Mouse (Mus musculus) monocyte, adult 5-6 weeks (primary cell): Measurements from ENCODE around the gene Arl6. TPM values are rescaled to one million over a fixed set of nuclear protein-coding genes. Genes with fewer than 3 reads are reported as not detected.

ENCODE experiments used
- ATAC-seq: fragments of 153-309, 156-312 bp; replicated peaks from 2 replicates; pipeline ENCODE4 v1.8.0; 2017; ENCODE audit warnings: mild to moderate bottlenecking; ENCODE audit not compliant: low TSS enrichment, insufficient number of reproducible peaks, severe bottlenecking, poor library complexity, low FRiP score
- total RNA-seq: library from RNA; stranded (forward); fragments of 200-1000, 200-491, 200-594 nt; gene quantifications from 3 replicates; pipeline ENCODE4 v1.2.3, GENCODE M21; 2017

Arl6 gene
- total RNA-seq, 1 experiment from 2014 or later, result 0.38 TPM

DNA sequence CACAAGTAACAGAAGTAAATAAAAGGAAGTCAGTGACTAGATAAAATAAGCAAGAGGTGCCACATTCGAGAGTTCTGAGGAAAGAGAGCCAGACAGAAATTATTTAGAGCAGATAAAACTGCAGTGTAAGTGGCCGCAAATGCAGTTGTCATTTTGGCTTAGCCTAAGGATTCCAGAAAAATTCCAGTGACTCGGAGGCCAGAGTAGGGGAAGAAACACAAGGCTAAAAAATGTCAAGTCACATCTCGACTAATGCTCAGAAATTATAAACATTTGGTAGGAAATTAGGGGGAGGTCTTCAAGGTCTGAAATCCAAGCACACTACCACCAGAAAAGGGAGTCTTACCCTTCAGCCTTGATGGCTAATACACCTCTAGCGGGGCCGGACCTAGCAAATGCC is 48.4 kb downstream of the Arl6 start:
- no peak for ATAC-seq

DNA sequence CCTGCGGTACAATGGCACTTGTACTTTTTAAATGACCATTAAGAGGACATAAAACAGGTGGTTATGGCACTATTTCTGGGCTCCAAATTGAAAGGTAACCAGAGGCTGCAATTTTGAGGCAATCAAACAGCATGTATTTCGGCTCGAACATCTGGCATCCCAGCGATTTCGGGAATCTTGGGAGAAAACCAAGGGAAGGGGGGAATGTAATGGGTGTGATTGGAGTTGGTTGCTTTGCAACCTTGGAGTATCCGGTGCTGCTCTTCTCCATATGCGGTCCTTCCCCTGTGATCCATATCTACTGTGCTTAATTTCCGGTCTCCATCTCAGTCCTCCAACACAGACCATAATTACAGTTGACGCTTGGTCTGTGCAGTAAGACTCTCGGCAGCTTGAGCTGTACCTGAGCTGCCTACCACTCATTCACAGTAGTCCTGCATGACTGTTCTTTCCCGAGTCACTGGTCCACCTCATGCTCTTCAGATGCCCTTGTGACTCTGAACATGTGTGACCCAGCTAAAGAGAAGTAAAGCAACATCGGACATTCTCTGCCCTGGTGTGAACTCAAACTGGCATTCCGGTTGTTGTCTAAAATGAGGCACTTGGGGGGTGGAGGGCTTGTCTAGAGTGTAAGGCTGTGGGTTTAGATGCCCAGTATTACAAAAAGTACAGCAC is 50.7 kb downstream of the Arl6 start:
- ATAC-seq, result no peak

DNA sequence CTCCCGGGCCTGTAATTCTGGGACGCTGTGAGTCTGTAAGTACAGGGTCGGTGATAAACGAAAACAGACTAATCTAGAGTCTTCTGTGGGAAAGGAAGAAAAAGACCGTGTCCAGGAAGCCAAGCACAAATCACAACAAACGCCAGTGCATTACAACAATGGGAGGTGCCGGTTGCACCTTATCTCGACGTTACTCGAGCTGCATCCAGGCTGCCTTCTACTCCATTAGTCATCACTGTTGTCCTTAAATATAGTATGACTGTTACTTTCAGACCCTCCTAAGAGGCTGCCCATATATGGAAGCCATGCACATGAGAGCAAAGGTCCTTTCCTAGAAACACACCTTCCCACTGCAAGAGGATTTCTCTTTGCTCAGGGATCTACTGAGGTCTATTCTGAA is 51.4 kb downstream of the Arl6 start:
- ATAC-seq, result no peak

DNA sequence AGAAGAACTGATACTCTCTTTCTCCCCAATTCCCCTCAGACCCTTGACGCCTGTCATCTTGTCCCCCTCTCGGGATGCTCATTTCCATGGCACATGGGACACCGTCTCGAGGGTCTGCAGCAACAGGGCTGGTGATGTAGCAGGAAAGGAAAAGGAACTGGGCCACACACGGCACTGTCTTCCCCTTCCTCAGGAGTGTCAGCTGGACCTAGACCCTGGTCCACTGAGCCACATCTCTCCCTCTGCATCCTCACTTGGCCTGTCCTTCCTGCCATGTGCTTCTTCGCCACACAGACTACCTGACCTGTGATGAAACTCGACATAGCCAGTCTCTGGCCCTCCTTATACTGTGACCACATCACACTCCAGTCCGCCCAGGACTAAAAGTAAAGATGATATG is 52.3 kb downstream of the Arl6 start:
- ATAC-seq, result no peak

DNA sequence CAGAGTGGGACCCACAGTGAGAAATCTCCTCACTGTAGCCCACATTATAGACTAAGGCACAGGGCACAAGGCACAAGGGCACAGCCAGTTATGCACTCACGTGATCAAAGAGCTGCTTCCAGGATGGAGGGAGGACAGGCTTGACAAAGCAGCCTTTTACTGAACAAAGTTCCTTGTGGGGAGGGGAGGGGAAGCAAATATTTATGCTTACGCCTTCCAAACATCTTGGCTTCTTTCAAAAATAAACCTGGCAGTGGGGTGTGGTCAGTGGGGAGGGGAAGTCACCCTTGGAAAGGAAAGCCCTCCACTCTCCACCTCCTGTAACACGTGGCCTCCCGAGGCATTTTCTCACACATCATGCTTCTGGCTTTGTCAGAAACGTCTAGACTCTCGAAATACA is 52.9 kb downstream of the Arl6 start:
- no peak for ATAC-seq

DNA sequence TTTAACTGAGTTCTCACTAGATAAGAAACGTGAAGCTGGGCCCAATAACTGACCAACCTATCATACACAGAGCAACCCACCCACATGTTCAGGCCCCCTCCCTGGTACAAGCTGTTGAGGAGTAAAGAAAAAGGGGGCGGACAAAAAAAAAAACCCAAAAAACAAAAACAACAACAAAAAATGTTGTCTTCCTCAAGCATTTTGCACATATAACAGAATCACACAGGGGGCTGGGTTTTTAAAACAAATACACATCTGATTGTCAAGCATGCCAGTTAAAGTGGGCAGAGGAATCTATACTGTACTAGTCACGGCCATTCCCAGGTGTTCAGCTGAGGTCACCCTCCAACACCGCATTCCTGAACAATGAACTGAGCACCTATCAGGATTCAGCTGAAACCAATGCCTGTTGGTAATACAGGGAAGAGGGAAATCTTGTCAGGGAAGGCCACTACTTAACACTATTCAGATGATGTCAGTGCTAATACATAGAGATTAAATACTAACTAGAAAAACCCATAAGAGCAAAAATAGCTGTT is 53.4 kb downstream of the Arl6 start:
- ATAC-seq, result no peak

DNA sequence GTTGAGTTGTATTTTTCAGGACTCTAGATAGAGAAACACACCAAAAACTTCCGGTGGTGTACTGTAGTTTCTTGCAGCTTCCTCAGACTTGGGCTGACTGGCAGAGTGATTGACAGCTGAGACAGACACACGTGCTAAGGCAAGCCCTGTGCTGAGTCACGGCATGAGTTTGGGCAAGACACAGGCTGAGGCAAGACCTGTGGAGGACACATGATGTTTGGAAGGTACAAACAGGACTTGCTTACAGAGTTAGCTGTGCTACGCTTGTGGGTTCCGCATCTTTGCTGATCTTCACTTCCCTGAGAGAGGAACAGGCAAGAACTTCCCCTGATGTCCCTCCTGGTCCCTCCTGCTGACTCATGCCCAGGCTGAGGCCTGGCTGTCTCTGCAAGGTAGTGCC is 55.7 kb downstream of the Arl6 start:
- ATAC-seq, result peak; percentile 97

DNA sequence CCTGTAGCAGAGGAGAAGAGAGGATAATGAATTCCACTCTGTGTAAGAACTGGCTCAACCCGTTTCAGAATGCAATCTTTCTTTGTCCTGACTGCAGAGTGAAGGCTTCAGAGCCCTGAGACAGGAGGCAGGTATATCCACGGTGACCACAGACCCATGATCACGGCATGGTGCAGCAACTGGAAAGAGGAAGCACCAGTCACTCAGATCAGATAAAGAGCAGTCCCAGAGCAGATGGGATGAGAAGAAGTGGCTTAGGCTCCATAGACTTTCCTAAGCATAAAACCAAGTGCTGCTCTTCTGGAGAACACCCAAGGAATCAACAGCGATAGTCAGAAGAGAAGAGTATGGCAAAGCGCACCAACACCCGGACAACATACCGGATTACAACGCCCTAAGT is 60.0 kb downstream of the Arl6 start:
- no peak for ATAC-seq

DNA sequence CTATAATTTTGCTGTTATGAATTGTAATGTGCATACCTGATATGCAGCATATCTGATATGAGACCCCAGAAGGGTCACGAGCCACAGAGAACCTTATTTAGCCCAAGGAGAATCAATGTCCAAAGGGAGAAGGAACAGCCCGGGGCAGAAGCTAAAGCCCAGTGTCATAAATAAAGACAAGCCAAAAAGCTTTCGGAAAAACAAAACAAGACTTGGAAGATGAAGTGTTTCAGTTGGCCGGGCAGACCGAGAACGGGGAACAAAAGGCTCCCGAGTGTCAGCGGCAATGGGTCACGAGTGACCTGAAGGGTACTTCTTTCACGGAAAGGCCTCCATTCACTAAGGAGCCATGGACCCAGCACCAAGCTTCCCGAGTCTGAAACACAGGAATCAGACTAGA is 65.2 kb downstream of the Arl6 start:
- ATAC-seq, result no peak

DNA sequence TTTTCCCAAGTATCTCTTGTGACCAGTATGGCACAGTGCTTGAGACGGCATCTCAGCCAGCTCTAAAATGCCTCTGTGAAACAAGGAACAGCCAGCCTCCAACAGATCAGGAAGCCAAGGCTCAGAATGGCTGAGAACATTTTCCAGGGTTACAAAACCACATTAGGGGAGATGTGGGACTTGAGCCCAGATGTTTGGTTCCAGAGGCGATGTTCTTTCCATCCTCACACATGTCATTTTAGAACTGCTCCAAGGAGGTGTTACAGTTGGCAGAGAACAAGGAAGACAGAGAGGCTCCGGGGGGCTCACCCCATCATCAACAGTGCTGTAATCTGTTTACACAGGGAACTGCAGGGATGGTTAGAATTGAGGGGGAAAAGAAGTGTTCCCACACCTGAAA is 66.5 kb downstream of the Arl6 start:
- ATAC-seq, result no peak

DNA sequence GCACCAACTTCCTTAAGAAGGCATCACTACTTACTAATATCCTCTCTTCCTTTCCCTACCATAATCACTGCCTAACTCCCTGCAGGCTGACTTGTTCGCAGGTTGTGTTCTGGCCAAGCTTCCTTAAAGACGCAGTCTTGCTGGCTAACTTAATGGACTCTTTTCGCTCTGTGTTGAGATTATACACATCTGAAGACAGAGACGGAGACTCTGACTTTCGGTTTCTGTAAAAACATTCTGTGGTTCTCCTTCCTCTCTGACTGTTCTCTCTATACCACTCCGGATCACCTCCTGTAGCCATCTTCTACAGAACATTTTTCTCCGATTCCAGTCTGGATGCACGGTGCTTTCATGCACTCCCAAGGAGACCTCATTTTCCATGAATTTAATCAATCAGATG is 68.4 kb downstream of the Arl6 start:
- no peak for ATAC-seq

DNA sequence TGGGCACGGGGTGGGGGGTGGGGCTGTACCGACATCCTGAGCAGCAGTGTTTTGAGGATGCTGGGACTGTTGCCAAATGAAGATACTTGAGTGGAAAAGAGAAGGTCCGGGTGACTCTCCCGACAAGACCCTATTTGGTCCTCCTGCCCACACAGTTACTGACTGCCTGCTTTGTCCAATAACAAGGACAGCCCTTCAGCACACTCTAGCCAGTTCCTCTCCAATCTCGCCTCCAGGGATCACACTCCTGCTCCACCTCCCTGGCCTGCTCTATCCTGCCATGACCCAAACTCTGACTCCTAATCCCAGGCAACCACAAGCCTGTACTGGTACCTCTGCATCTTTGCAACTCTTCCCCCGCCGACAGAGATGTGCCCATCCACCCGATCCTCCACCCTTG is 69.4 kb downstream of the Arl6 start:
- no peak for ATAC-seq

DNA sequence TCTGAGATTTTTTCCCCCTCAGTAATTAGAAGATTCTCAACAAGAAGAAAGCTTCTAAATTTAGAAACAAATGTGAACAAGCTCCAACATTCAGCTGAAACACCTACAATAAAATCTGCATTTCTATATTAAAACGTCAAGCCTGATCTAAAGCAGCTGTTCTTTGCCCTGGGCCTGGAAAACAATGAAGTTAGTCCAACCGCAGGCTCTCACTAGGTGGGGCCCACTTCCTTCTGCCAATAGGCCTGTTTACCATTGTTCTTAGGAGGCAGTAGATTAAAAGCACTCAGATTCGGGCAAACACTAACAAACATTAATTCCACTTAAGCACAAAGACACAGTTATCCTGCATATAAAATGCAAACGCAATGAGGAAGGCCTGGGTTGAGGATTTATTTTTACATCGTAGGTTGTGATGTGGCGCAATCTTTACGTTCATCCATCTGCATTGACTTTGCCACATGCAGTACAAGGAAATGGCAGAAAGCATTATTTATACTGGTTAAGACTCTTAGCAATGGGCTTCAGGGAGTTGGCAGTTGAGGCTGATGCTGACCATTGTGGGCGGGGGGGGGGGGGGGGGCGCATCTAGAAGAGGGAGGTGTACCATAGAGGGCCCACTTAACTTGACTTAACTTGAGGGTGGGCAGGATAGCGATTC is 71.3 kb downstream of the Arl6 start:
- ATAC-seq, result 0 out of 2 replicates have a peak, but pooled peaks have one; percentile 51

DNA sequence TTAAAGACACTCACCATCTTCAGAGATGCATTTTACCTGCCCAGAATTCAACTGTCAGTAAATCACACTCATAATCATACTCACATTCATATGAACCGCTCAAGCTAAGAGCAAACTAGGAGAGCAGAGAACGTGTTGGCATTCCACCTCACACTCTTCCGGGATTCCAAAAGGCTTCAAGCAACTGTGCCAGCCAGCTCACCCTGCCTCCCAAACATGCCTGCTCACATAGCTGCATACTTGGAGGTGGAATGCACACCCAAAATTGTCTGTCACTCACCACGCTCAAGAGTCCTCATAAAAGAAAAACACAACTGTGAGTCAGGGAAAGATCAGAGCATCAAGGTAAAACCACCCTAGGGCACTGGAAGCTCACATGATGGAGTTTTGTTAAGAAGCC is 72.8 kb downstream of the Arl6 start:
- no peak for ATAC-seq

DNA sequence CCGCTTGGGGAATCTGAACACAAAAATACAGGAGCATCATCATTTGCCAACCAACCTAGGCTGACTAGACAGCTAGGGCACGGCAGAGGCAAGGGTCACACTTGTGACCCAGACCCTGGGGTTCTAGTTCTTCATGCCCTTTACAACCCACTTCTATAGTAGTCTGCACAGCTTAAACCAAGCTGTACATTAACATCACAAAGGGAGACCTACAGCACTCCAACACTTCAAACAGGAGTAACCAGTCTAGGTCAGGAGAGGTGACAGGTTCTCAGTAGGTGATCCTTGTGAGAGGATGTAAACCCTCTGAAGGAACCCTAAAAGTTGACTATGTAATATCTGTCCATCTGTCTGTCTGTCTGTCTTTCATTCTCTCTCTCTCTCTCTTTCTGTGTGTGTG is 73.6 kb downstream of the Arl6 start:
- ATAC-seq, result no peak

DNA sequence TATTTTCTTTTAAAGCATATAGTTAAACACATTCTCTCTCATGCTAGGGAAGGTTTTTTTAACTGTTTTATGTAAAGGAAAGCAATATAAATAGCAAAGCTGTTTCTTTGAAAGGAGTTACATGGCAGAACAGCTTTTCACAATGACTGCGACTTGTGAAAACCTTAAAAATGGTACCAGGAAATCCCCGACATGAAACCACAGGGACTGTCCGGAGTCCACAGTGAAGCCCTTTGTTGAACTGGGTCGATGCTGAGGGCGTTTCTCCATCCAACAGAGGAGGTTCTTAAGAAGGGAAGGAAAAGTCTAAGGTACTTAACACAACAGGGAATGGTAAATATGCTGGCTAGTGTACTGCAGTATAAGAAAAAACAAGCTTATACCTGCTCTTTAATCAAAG is 75.2 kb downstream of the Arl6 start:
- ATAC-seq, result no peak

Other genes starting within 250 kb of the Arl6 start
- not detected in 3 replicates for gene Gabrr3, start 232.1 kb downstream of the Arl6 start, total RNA-seq
- 46.0 to 76.4 TPM (median 67.2 TPM) in 3 replicates for gene Riox2, start 167.6 kb downstream of the Arl6 start, total RNA-seq
- gene Crybg3, start 38.4 kb downstream of the Arl6 start, total RNA-seq, result 43.5 to 49.4 TPM (median 45.0 TPM) in 3 replicates